Mouse (Mus musculus) midbrain, embryonic 11.5 days (tissue): ENCODE measurements at regions not wholly inside any gene's neighbourhood (a gene's known extent, or its start where the extent isn't known, plus 50 kb on each side); places are given as distances from the start of the nearest gene placed in this dataset.
A peak's percentile ranks its signal among the peaks of the same experiment; 100 is the strongest.

Experiments used
- ATAC-seq: fragments of 200-750 bp; cut with Nextera tagmentation; 2 replicates; pipeline ENCODE4 v1.8.0; 2017; ENCODE audit warnings: moderate TSS enrichment, moderate library complexity; ENCODE audit not compliant: low FRiP score
- DNase-seq: peaks from one replicate; pipeline ENCODE4 v3.0.0; 2015; ENCODE audit warnings: low spot score; ENCODE audit errors: missing footprints
- H3K27ac ChIP-seq: fragments of 300-500 bp; sonication (generic); 2 replicates; pipeline ENCODE4 v1.5.1; 2014; ENCODE audit warnings: low read depth, low read length
- H3K27me3 ChIP-seq: fragments of 300-500 bp; sonication (generic); 2 replicates; pipeline ENCODE4 v1.6.1; 2014; ENCODE audit warnings: mild to moderate bottlenecking, low read length, moderate library complexity, mixed read lengths; ENCODE audit not compliant: control insufficient read depth, insufficient read depth
- H3K36me3 ChIP-seq: fragments of 300-500 bp; sonication (generic); 2 replicates; pipeline ENCODE4 v1.6.1; 2014; ENCODE audit warnings: mild to moderate bottlenecking, low read length, moderate library complexity, mixed read lengths; ENCODE audit not compliant: control insufficient read depth, insufficient read depth
- H3K4me1 ChIP-seq: fragments of 300-500 bp; sonication (generic); 2 replicates; pipeline ENCODE4 v1.6.1; 2014; ENCODE audit warnings: low read length; ENCODE audit not compliant: control insufficient read depth, insufficient read depth
- H3K4me2 ChIP-seq: fragments of 300-500 bp; sonication (generic); 2 replicates; pipeline ENCODE4 v1.6.1; 2014; ENCODE audit warnings: mild to moderate bottlenecking, moderate library complexity
- H3K4me3 ChIP-seq: fragments of 300-500 bp; sonication (generic); 2 replicates; pipeline ENCODE4 v1.5.1; 2014; ENCODE audit warnings: low read depth, low read length
- H3K9ac ChIP-seq: fragments of 300-500 bp; sonication (generic); 2 replicates; pipeline ENCODE4 v1.6.1; 2014; ENCODE audit warnings: low read length
- H3K9me3 ChIP-seq: fragments of 300-500 bp; sonication (generic); 2 replicates; pipeline ENCODE4 v1.6.1; 2016; ENCODE audit warnings: low read length; ENCODE audit not compliant: control insufficient read depth
- WGBS: fragments of 180-500 bp; shearing (Covaris S2); extraction: QIAGEN DNeasy Blood & Tissue Kit; methylation state at CpG from one replicate; pipeline ENCODE4 v1.1.7; 2014; 5-methylcytosine and 5-hydroxymethylcytosine counted together

- Histone ChIP-seq H3K27ac (no peak overlapping the region), H3K36me3 (no peaks in the 10 kb centered on the region), H3K27me3 (no peaks in the 10 kb centered on the region), H3K9ac (no peak overlapping the region), H3K4me1 (no peaks in the 10 kb centered on the region), H3K9me3 (no peaks in the 10 kb centered on the region; the same call in 1 of the 2 replicates), H3K4me3 (no peak overlapping the region), H3K4me2 (no peak overlapping the region)
- ATAC-seq: no peak
- DNase-seq: peak; percentile 96
- 18% methylated on average over 3 of the region's 3 CpGs for WGBS
Observed at GRCm38 (mm10) chr5:115790436-115790835, 54.6 kb upstream of the Cit start.
